23 mouse cellular contexts compared by ENCODE assay signal in genomic region chr12:119189814-119190213, GRCm38 (mm10). TPM values are rescaled to one million over a fixed set of nuclear protein-coding genes. Genes with fewer than 3 reads are reported as not detected.
DNase-seq lines count a peak whose midpoint lies in the region; ATAC-seq lines count a peak whose summit lies in the region.
"Had no signal": no experiment of that assay in that cellular context is flagged by ENCODE, and none has a peak within 500 bp of the region (broad histone marks: within the 10 kb centered on the region; RNA-seq: fewer than 3 reads in every experiment).

No protein-coding gene starts in this region.

- no peaks in the 10 kb centered on the region for H3K27me3 ChIP-seq in forebrain, embryonic 14.5 days (replicated peaks; ENCODE audit: control insufficient read depth, insufficient read depth, low read length)
- no peaks in the 10 kb centered on the region for H3K27me3 ChIP-seq in forebrain, embryonic 10.5 days (ENCODE audit: poor library complexity, severe bottlenecking)
- H3K27me3 ChIP-seq in lung, embryonic 15.5 days = no peaks in the 10 kb centered on the region
- H3K27me3 ChIP-seq: CH12.LX; embryonic facial prominence, embryonic 12.5 days; heart, embryonic 15.5 days; intestine, embryonic 15.5 days had no signal

- H3K27ac ChIP-seq in forebrain, embryonic 14.5 days (ENCODE audit: low read depth, low read length) = no peak overlapping the region
- no peak overlapping the region for H3K27ac ChIP-seq in forebrain, embryonic 10.5 days
- H3K27ac ChIP-seq in lung, embryonic 15.5 days = no peak overlapping the region
- H3K27ac ChIP-seq: embryonic facial prominence, embryonic 12.5 days; heart, embryonic 10.5 days; heart, embryonic 15.5 days; hindbrain, embryonic 10.5 days; hindbrain, embryonic 14.5 days; intestine, embryonic 15.5 days had no signal

- no peak overlapping the region for H3K9ac ChIP-seq in forebrain, embryonic 14.5 days (ENCODE audit: low read length)
- no peak overlapping the region for H3K9ac ChIP-seq in lung, embryonic 15.5 days
- H3K9ac ChIP-seq: embryonic facial prominence, embryonic 12.5 days; heart, embryonic 15.5 days; hindbrain, embryonic 14.5 days; intestine, embryonic 15.5 days had no signal

- H3K4me3 ChIP-seq in forebrain, embryonic 14.5 days (ENCODE audit: low read depth, low read length) = no peak overlapping the region
- H3K4me3 ChIP-seq in forebrain, embryonic 10.5 days = no peak overlapping the region
- H3K4me3 ChIP-seq in lung, embryonic 15.5 days = no peak overlapping the region
- H3K4me3 ChIP-seq: embryonic facial prominence, embryonic 12.5 days; heart, embryonic 10.5 days; heart, embryonic 15.5 days; hindbrain, embryonic 10.5 days; intestine, embryonic 15.5 days had no signal

- WGBS in forebrain, embryonic 14.5 days = 66% methylated on average over 8 of the region's 8 CpGs
- 91% methylated on average over 8 of the region's 8 CpGs for WGBS in forebrain, embryonic 10.5 days
- WGBS in lung, embryonic 15.5 days = 48% methylated on average over 8 of the region's 8 CpGs

- no peaks in the 10 kb centered on the region for H3K9me3 ChIP-seq in forebrain, embryonic 14.5 days (replicated peaks; ENCODE audit: control insufficient read depth, low read length)
- no peaks in the 10 kb centered on the region for H3K9me3 ChIP-seq in forebrain, embryonic 10.5 days
- no peaks in the 10 kb centered on the region for H3K9me3 ChIP-seq in lung, embryonic 15.5 days
- H3K9me3 ChIP-seq: embryonic facial prominence, embryonic 12.5 days; heart, embryonic 10.5 days; heart, embryonic 15.5 days; hindbrain, embryonic 10.5 days; intestine, embryonic 15.5 days had no signal

- H3K4me1 ChIP-seq in forebrain, embryonic 14.5 days (ENCODE audit: control insufficient read depth, insufficient read depth, low read length) = no peaks in the 10 kb centered on the region
- H3K4me1 ChIP-seq in forebrain, embryonic 10.5 days = no peaks in the 10 kb centered on the region
- no peaks in the 10 kb centered on the region; the same call in 1 of the 2 replicates for H3K4me1 ChIP-seq in lung, embryonic 15.5 days
- H3K4me1 ChIP-seq: embryonic facial prominence, embryonic 12.5 days; heart, embryonic 10.5 days; hindbrain, embryonic 10.5 days; intestine, embryonic 15.5 days had no signal

- no peaks in the 10 kb centered on the region for H3K36me3 ChIP-seq in forebrain, embryonic 14.5 days (ENCODE audit: control insufficient read depth, insufficient read depth, low read length)
- peaks cover 31% of the 10 kb centered on the region for H3K36me3 ChIP-seq in forebrain, embryonic 10.5 days (replicated peaks)
- H3K36me3 ChIP-seq in lung, embryonic 15.5 days = no peaks in the 10 kb centered on the region
- H3K36me3 ChIP-seq: embryonic facial prominence, embryonic 12.5 days; heart, embryonic 10.5 days; heart, embryonic 15.5 days; intestine, embryonic 15.5 days had no signal

- no peak overlapping the region for H3K4me2 ChIP-seq in forebrain, embryonic 14.5 days (ENCODE audit: low read length)
- no peak overlapping the region for H3K4me2 ChIP-seq in lung, embryonic 15.5 days
- H3K4me2 ChIP-seq: embryonic facial prominence, embryonic 12.5 days; heart, embryonic 15.5 days; hindbrain, embryonic 14.5 days; intestine, embryonic 15.5 days had no signal

- DNase-seq in forebrain, embryonic 14.5 days (ENCODE audit: low spot score) = peak; percentile 68
- no peak for DNase-seq in forebrain, embryonic 10.5 days (ENCODE audit: extremely low spot score, low spot score)
- no peak for DNase-seq in lung, postnatal 25 days (ENCODE audit: low spot score)
- peak; percentile 20 for DNase-seq in NIH3T3 (ENCODE audit: low read depth)
- DNase-seq in brain, embryonic 18.5 days (ENCODE audit: low read depth, low spot score) = peak; percentile 45
- no peak for DNase-seq in right cerebral cortex, postnatal 25 days
- DNase-seq: adrenal gland, adult 2 months; adrenal gland, postnatal 25 days; cerebellum, adult 11 months; cerebellum, adult 8-10 months; cerebellum, postnatal 14 days; embryo, embryonic 11 days; gastrocnemius, postnatal 10 days; heart, adult 18-20 months; heart, postnatal 14 days had no signal

- peak; percentile 90 for ATAC-seq in forebrain, embryonic 14.5 days
- peak; percentile 79; the same call in 1 of the 2 replicates for ATAC-seq in lung, embryonic 15.5 days (ENCODE audit: borderline replicate concordance, extremely low read depth, low FRiP score, low TSS enrichment)
- ATAC-seq: intestine, embryonic 15.5 days had no signal

RNA-seq across cellular contexts. Expression of gene Itgb8, which starts 48.8 kb away (rescaled TPM):
- polyA plus RNA-seq in forebrain, embryonic 14.5 days (2014; fragmentation: Nextera tagmentation; extraction: Ambion mirVana) = 11.6 and 12.3 TPM in 2 replicates
- 11.9 and 13.0 TPM in 2 replicates for polyA plus RNA-seq in forebrain, embryonic 10.5 days (2016; fragmentation: Nextera tagmentation; extraction: Ambion mirVana)
- polyA plus RNA-seq in lung, embryonic 15.5 days (2015; fragmentation: Nextera tagmentation; extraction: Ambion mirVana) = 3.1 and 3.6 TPM in 2 replicates

Comparison
In these comparisons a context has a peak if more than half of its experiments do, and no peak if none do; other contexts are left out.
1. DNase-seq: peak in forebrain, embryonic 14.5 days (single experiment), NIH3T3 (single experiment) and brain, embryonic 18.5 days (single experiment); none in forebrain, embryonic 10.5 days (single experiment), lung, postnatal 25 days (single experiment) and right cerebral cortex, postnatal 25 days (single experiment).